Mouse (Mus musculus): ENCODE data around the gene Cfap97d2. TPM values are rescaled to one million over a fixed set of nuclear protein-coding genes. Genes with fewer than 3 reads are reported as not detected.

Cfap97d2 gene
- total RNA-seq (2014; rRNA removed; ENCODE audit: low replicate concordance): not detected in 2 replicates
- polyA plus RNA-seq (2015; fragmentation: Nextera tagmentation; extraction: Ambion mirVana): 0.10 TPM in 1 of 2 replicates, not detected in the other

DNA sequence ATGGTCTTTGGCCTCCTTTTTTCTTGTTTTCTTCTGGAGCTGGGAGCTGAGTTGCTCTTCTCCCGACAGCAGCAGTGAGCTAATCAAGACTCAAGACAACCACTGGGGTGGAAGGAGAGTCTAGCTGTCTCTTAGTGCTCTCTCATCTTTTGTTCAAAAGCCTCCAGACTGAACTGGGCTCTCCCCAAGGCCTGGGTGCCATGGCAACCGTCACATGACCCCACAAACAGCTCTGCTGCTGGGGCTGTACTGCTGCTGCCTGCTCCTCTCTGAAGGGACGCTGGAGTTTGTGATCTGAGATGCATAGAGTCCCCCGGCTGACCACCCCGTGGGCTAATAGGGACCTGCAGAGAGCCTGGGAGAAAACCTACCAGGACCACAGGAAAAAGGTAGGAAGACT, at the start of gene Cfap97d2:
TSS of gene Cfap97d2 (plus strand) at position 222 of the 400 bp plus-strand sequence.
- ATAC-seq (ENCODE audit: insufficient read depth, low read depth): peak; percentile 78
- no peak within 1 kb of the TSS for H3K4me2 ChIP-seq (ENCODE audit: low read depth, low read length)
- TF ChIP-seq EP300 (IDR thresholded peaks at IDR 0.05; ENCODE audit: low read depth) (no peak), CTCF (IDR thresholded peaks at IDR 0.05; ENCODE audit: low read depth) (no peak)
- no peak within 1 kb of the TSS for H3K9ac ChIP-seq (replicated peaks; ENCODE audit: low read depth, low read length)
- no peaks in the 10 kb centered on the region for H3K36me3 ChIP-seq (replicated peaks; ENCODE audit: control insufficient read depth, insufficient read depth, low read length)
- 30% methylated on average over 5 of the region's 5 CpGs for WGBS
- no peaks in the 10 kb centered on the region for H3K27me3 ChIP-seq (ENCODE audit: control insufficient read depth, insufficient read depth, low read length)
- no peak for DNase-seq (ENCODE audit: low spot score)
- H3K4me1 ChIP-seq (ENCODE audit: control insufficient read depth, insufficient read depth): peaks cover 16% of the 10 kb centered on the region; the same call in 1 of the 2 replicates
- no peaks in the 10 kb centered on the region for H3K9me3 ChIP-seq (replicated peaks; ENCODE audit: control insufficient read depth, low read length)
- H3K27ac ChIP-seq (ENCODE audit: low read depth): no peak within 1 kb of the TSS
- no peak within 1 kb of the TSS for H3K4me3 ChIP-seq (ENCODE audit: low read depth, low read length)

DNA sequence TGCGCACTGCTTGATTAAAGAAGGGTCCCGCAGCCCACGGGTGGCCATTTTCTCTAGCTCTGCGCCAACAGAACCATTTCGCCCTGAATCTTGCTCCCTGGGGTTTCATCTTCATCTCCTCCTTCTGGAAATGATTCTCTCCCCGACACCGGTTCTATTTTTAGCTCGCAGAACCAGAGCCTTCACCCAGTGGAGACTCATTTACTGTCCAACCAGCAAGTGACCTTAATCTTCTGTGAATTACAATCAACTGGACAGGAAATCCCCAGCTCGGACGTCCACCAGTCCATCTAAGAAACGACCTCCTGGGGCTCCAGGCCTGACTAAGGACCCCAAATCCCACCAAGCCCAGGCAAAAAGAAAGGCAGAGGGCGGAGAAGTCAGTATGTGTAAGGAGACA, 48.2 kb upstream of the Cfap97d2 start:
- H3K27me3 ChIP-seq (ENCODE audit: control insufficient read depth, insufficient read depth, low read length): no peaks in the 10 kb centered on the region
- no peaks in the 10 kb centered on the region for H3K9me3 ChIP-seq (replicated peaks; ENCODE audit: control insufficient read depth, low read length)
- no peak for TF ChIP-seq EP300 (IDR thresholded peaks at IDR 0.05; ENCODE audit: low read depth)
- DNase-seq (ENCODE audit: low spot score) (no peak), ATAC-seq (ENCODE audit: insufficient read depth, low read depth) (no peak)
- peak overlapping the region; percentile 36; the same call in 1 of the 2 replicates for H3K27ac ChIP-seq (ENCODE audit: low read depth)
- H3K9ac ChIP-seq (replicated peaks; ENCODE audit: low read depth, low read length): no peak overlapping the region
- no peaks in the 10 kb centered on the region for H3K36me3 ChIP-seq (replicated peaks; ENCODE audit: control insufficient read depth, insufficient read depth, low read length)
- H3K4me3 ChIP-seq (ENCODE audit: low read depth, low read length): no peak overlapping the region
- peaks cover 22% of the 10 kb centered on the region for H3K4me1 ChIP-seq (ENCODE audit: control insufficient read depth, insufficient read depth)
- no peak overlapping the region for H3K4me2 ChIP-seq (ENCODE audit: low read depth, low read length)
- WGBS: 47% methylated on average over 12 of the region's 12 CpGs

DNA sequence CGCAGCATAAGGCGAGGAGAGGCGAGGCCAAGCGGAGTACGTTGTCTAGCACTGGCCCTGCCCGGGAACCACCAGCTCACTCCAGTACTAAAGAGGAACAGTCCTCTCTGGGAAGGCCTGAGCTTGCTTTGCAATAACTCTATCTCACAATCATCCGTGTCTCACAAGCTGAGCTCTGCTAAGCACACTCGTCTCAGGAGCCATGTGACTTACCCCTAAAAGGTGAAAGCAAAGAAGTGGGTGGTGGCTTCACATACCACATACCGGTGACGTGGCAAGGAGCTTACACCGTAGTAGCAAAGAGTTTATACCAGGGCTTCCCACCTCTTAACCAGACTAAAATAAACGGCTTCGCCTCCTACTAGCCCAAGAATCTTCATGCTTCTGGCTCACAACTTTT, 45.4 kb upstream of the Cfap97d2 start:
- H3K36me3 ChIP-seq (replicated peaks; ENCODE audit: control insufficient read depth, insufficient read depth, low read length): no peaks in the 10 kb centered on the region
- 63% methylated on average over 13 of the region's 13 CpGs for WGBS
- no peaks in the 10 kb centered on the region for H3K27me3 ChIP-seq (ENCODE audit: control insufficient read depth, insufficient read depth, low read length)
- 0 out of 2 replicates have a peak overlapping the region, but pooled peaks have one; percentile 1 for H3K9ac ChIP-seq (replicated peaks; ENCODE audit: low read depth, low read length)
- DNase-seq (ENCODE audit: low spot score) (no peak), ATAC-seq (ENCODE audit: insufficient read depth, low read depth) (0 out of 2 replicates have a peak, but pooled peaks have one; percentile 42)
- no peak overlapping the region for H3K4me2 ChIP-seq (ENCODE audit: low read depth, low read length)
- H3K4me3 ChIP-seq (ENCODE audit: low read depth, low read length): no peak overlapping the region
- H3K4me1 ChIP-seq (ENCODE audit: control insufficient read depth, insufficient read depth): peaks cover 42% of the 10 kb centered on the region
- no peaks in the 10 kb centered on the region for H3K9me3 ChIP-seq (replicated peaks; ENCODE audit: control insufficient read depth, low read length)
- H3K27ac ChIP-seq (ENCODE audit: low read depth): 0 out of 2 replicates have a peak overlapping the region, but pooled peaks have one; percentile 30
- TF ChIP-seq EP300 (IDR thresholded peaks at IDR 0.05; ENCODE audit: low read depth): no peak
- no peak for TF ChIP-seq CTCF (IDR thresholded peaks at IDR 0.05; ENCODE audit: low read depth)

DNA sequence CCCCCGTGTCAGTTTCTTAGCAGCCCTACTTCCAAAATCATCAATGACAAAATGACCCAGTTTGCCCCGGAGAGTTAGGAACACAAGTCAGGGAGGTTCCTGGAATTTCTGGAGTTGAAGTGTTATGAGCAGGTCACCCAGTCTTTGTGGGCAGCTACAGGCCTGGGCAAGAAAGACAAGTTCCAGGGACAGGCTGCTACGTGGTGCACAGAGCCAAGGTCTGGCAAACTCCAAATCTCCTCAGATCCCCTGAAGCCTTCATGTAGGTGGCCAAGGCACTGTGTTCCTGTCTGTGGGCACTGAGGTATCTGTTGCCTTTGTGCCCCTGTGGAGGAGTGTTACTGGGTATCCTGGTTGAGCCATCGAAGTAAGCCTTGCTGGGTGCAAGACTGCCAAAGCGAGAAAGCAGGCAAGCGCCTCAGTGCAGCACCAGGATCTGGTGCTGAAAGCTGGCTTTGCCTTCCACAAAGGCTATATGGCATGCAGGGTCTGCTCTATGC, 40.9 kb upstream of the Cfap97d2 start:
- peaks cover 57% of the 10 kb centered on the region for H3K4me1 ChIP-seq (ENCODE audit: control insufficient read depth, insufficient read depth)
- H3K9ac ChIP-seq (replicated peaks; ENCODE audit: low read depth, low read length): no peak overlapping the region
- no peak for DNase-seq (ENCODE audit: low spot score)
- H3K27me3 ChIP-seq (ENCODE audit: control insufficient read depth, insufficient read depth, low read length): no peaks in the 10 kb centered on the region
- H3K36me3 ChIP-seq (replicated peaks; ENCODE audit: control insufficient read depth, insufficient read depth, low read length): no peaks in the 10 kb centered on the region
- H3K4me3 ChIP-seq (ENCODE audit: low read depth, low read length): no peak overlapping the region
- no peak for ATAC-seq (ENCODE audit: insufficient read depth, low read depth)
- H3K4me2 ChIP-seq (ENCODE audit: low read depth, low read length): no peak overlapping the region
- TF ChIP-seq EP300 (IDR thresholded peaks at IDR 0.05; ENCODE audit: low read depth): no peak
- TF ChIP-seq CTCF (IDR thresholded peaks at IDR 0.05; ENCODE audit: low read depth): no peak
- H3K27ac ChIP-seq (ENCODE audit: low read depth): peak overlapping the region; percentile 88; the same call in 1 of the 2 replicates
- 74% methylated on average over 6 of the region's 6 CpGs for whole genome bisulfite sequencing
- H3K9me3 ChIP-seq (replicated peaks; ENCODE audit: control insufficient read depth, low read length): no peaks in the 10 kb centered on the region

DNA sequence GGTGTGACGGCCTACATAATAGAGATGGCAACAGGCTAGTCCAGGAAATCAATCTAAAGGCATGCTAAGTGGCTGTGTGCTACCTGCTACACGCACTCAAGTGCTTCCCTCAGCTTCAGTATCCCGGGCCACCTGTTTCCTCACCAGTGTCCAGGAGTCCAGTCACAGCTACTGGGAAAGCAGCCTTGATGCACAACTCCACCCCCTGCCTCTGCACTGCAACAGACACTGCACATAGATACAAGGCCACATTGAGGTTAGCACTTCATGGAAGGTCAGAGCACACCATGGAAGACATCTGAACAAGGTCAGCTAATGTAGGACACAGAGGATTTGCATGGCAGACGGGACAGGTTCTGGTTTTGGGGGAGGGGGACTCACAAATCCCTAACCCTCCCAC, 40.2 kb upstream of the Cfap97d2 start:
- peak; percentile 64 for ATAC-seq (ENCODE audit: insufficient read depth, low read depth)
- Histone ChIP-seq H3K4me3 (ENCODE audit: low read depth, low read length) (no peak overlapping the region), H3K36me3 (replicated peaks; ENCODE audit: control insufficient read depth, insufficient read depth, low read length) (no peaks in the 10 kb centered on the region), H3K27me3 (ENCODE audit: control insufficient read depth, insufficient read depth, low read length) (no peaks in the 10 kb centered on the region), H3K9ac (replicated peaks; ENCODE audit: low read depth, low read length) (0 out of 2 replicates have a peak overlapping the region, but pooled peaks have one; percentile 12), H3K9me3 (replicated peaks; ENCODE audit: control insufficient read depth, low read length) (no peaks in the 10 kb centered on the region), H3K27ac (ENCODE audit: low read depth) (peak overlapping the region; percentile 88), H3K4me2 (ENCODE audit: low read depth, low read length) (no peak overlapping the region), H3K4me1 (ENCODE audit: control insufficient read depth, insufficient read depth) (peaks cover 65% of the 10 kb centered on the region)
- WGBS: 73% methylated on average over 4 of the region's 4 CpGs
- DNase-seq (ENCODE audit: low spot score): no peak
- TF ChIP-seq CTCF (IDR thresholded peaks at IDR 0.05; ENCODE audit: low read depth) (no peak), EP300 (IDR thresholded peaks at IDR 0.05; ENCODE audit: low read depth) (no peak)

DNA sequence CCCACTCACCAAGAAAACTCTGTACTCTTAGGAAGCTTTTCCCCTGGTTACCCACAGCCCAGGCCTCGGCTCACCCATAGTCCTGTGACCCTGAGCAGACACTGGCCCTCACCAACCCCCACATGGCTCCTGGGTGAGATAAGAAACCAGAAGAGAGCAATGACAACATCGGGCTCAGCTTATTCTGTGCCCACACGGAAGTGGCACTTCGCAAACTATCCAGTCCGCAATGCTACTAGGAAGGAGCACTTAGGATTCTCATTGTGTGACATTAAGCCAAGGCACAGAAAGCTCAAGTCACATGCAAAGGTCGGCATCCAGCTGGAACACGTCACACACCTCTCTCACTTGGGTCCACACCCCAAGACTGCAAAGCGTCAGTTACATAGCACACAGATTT, 39.7 kb upstream of the Cfap97d2 start:
- WGBS: 18% methylated on average over 8 of the region's 8 CpGs
- H3K4me2 ChIP-seq (ENCODE audit: low read depth, low read length): no peak overlapping the region
- H3K27ac ChIP-seq (ENCODE audit: low read depth): peak overlapping the region; percentile 88
- peaks cover 69% of the 10 kb centered on the region for H3K4me1 ChIP-seq (ENCODE audit: control insufficient read depth, insufficient read depth)
- ATAC-seq (ENCODE audit: insufficient read depth, low read depth): peak; percentile 74
- peak; percentile 73 for DNase-seq (ENCODE audit: low spot score)
- no peaks in the 10 kb centered on the region for H3K36me3 ChIP-seq (replicated peaks; ENCODE audit: control insufficient read depth, insufficient read depth, low read length)
- H3K4me3 ChIP-seq (ENCODE audit: low read depth, low read length): no peak overlapping the region
- H3K9ac ChIP-seq (replicated peaks; ENCODE audit: low read depth, low read length): 0 out of 2 replicates have a peak overlapping the region, but pooled peaks have one; percentile 12
- no peaks in the 10 kb centered on the region for H3K27me3 ChIP-seq (ENCODE audit: control insufficient read depth, insufficient read depth, low read length)
- H3K9me3 ChIP-seq (replicated peaks; ENCODE audit: control insufficient read depth, low read length): no peaks in the 10 kb centered on the region
- no peak for TF ChIP-seq CTCF (IDR thresholded peaks at IDR 0.05; ENCODE audit: low read depth)
- TF ChIP-seq EP300 (IDR thresholded peaks at IDR 0.05; ENCODE audit: low read depth): no peak

All from heart, postnatal 0 days (tissue).